Mouse (Mus musculus): ENCODE measurements around the gene Nhs. TPM values are rescaled to one million over a fixed set of nuclear protein-coding genes. Genes with fewer than 3 reads are reported as not detected.

Gene Nhs
- polyA plus RNA-seq, 1 experiment from 2014 or later, result 0.95 TPM

GRCm38 (mm10) chrX:161926683-161927053, 232.9 kb downstream of the Nhs start:
- no peak overlapping the region for H3K4me2 ChIP-seq
- H3K27ac ChIP-seq (replicated peaks), result 0 out of 2 replicates have a peak overlapping the region, but pooled peaks have one; percentile 53
- no peaks in the 10 kb centered on the region for H3K9me3 ChIP-seq
- no peak; the same call in 1 of the 2 replicates for ATAC-seq (ENCODE audit: extremely low read depth, insufficient number of reproducible peaks, low FRiP score, low TSS enrichment)
- no peak overlapping the region for H3K4me3 ChIP-seq
- no peak overlapping the region for H3K9ac ChIP-seq
- no peaks in the 10 kb centered on the region for H3K36me3 ChIP-seq
- peaks cover 50% of the 10 kb centered on the region for H3K27me3 ChIP-seq (replicated peaks)
- peaks cover 9% of the 10 kb centered on the region; the same call in 1 of the 2 replicates for H3K4me1 ChIP-seq

- WGBS, result 23% methylated on average over 6 of the region's 6 CpGs
- Histone ChIP-seq H3K27ac (replicated peaks) (peak overlapping the region; percentile 53; the same call in 1 of the 2 replicates), H3K9ac (no peak overlapping the region), H3K4me3 (no peak overlapping the region), H3K36me3 (no peaks in the 10 kb centered on the region), H3K27me3 (replicated peaks) (peaks cover 50% of the 10 kb centered on the region), H3K9me3 (no peaks in the 10 kb centered on the region), H3K4me2 (peak overlapping the region; percentile 7; the same call in 1 of the 2 replicates), H3K4me1 (peaks cover 9% of the 10 kb centered on the region; the same call in 1 of the 2 replicates)
- ATAC-seq (ENCODE audit: extremely low read depth, insufficient number of reproducible peaks, low FRiP score, low TSS enrichment), result no peak
These were observed 233.4 kb downstream of the Nhs start for GRCm38 (mm10) chrX:161925973-161926682.

GRCm38 (mm10) chrX:161922655-161923054, 236.9 kb downstream of the Nhs start:
- WGBS, result 72% methylated on average over 2 of the region's 2 CpGs
- ATAC-seq (ENCODE audit: extremely low read depth, insufficient number of reproducible peaks, low FRiP score, low TSS enrichment), result no peak

GRCm38 (mm10) chrX:161921581-161921980, 237.9 kb downstream of the Nhs start:
- H3K27me3 ChIP-seq (replicated peaks), result peaks cover 62% of the 10 kb centered on the region
- no peaks in the 10 kb centered on the region for H3K36me3 ChIP-seq
- H3K9me3 ChIP-seq, result no peaks in the 10 kb centered on the region
- no peak overlapping the region for H3K27ac ChIP-seq (replicated peaks)
- no peak overlapping the region for H3K4me3 ChIP-seq
- H3K4me2 ChIP-seq, result no peak overlapping the region
- no peak overlapping the region for H3K9ac ChIP-seq
- H3K4me1 ChIP-seq, result peaks cover 7% of the 10 kb centered on the region; the same call in 1 of the 2 replicates
- no peak for ATAC-seq (ENCODE audit: extremely low read depth, insufficient number of reproducible peaks, low FRiP score, low TSS enrichment)
- 33% methylated on average over 1 of the region's 1 CpGs for WGBS

More at GRCm38 (mm10) chrX:161922655-161923054, 236.9 kb downstream of the Nhs start:
- Histone ChIP-seq H3K27ac (replicated peaks) (no peak overlapping the region), H3K36me3 (no peaks in the 10 kb centered on the region), H3K4me3 (no peak overlapping the region), H3K4me1 (peaks cover 9% of the 10 kb centered on the region; the same call in 1 of the 2 replicates), H3K27me3 (replicated peaks) (peaks cover 60% of the 10 kb centered on the region), H3K9ac (no peak overlapping the region), H3K9me3 (no peaks in the 10 kb centered on the region), H3K4me2 (no peak overlapping the region)

GRCm38 (mm10) chrX:161909963-161910362, 249.6 kb downstream of the Nhs start:
- Histone ChIP-seq H3K27me3 (replicated peaks) (peaks cover 89% of the 10 kb centered on the region), H3K4me3 (no peak overlapping the region), H3K27ac (replicated peaks) (no peak overlapping the region), H3K4me1 (peaks cover 13% of the 10 kb centered on the region), H3K36me3 (no peaks in the 10 kb centered on the region), H3K9me3 (no peaks in the 10 kb centered on the region), H3K9ac (no peak overlapping the region), H3K4me2 (no peak overlapping the region)
- no peak for ATAC-seq (ENCODE audit: extremely low read depth, insufficient number of reproducible peaks, low FRiP score, low TSS enrichment)
- 55% methylated on average over 4 of the region's 4 CpGs for WGBS

GRCm38 (mm10) chrX:161908652-161909403, 250.7 kb downstream of the Nhs start:
- Histone ChIP-seq H3K27ac (replicated peaks) (no peak overlapping the region), H3K4me1 (peaks cover 13% of the 10 kb centered on the region), H3K27me3 (replicated peaks) (peaks cover 83% of the 10 kb centered on the region), H3K9ac (peak overlapping the region; percentile 61), H3K4me2 (peak overlapping the region; percentile 86), H3K9me3 (no peaks in the 10 kb centered on the region), H3K36me3 (no peaks in the 10 kb centered on the region), H3K4me3 (peak overlapping the region; percentile 56)
- ATAC-seq (ENCODE audit: extremely low read depth, insufficient number of reproducible peaks, low FRiP score, low TSS enrichment), result no peak
- WGBS, result 16% methylated on average over 47 of the region's 48 CpGs

- Histone ChIP-seq H3K27ac (replicated peaks) (no peak overlapping the region), H3K4me1 (peaks cover 13% of the 10 kb centered on the region), H3K4me2 (peak overlapping the region; percentile 86), H3K4me3 (peak overlapping the region; percentile 56), H3K9ac (peak overlapping the region; percentile 61), H3K36me3 (no peaks in the 10 kb centered on the region), H3K9me3 (no peaks in the 10 kb centered on the region), H3K27me3 (replicated peaks) (peaks cover 75% of the 10 kb centered on the region)
- WGBS, result 12% methylated on average over 52 of the region's 53 CpGs
- no peak for ATAC-seq (ENCODE audit: extremely low read depth, insufficient number of reproducible peaks, low FRiP score, low TSS enrichment)
These were observed 251.6 kb downstream of the Nhs start for GRCm38 (mm10) chrX:161907595-161908592.

- ATAC-seq (ENCODE audit: extremely low read depth, insufficient number of reproducible peaks, low FRiP score, low TSS enrichment), result no peak
- H3K27ac ChIP-seq (replicated peaks), result no peak overlapping the region
- no peaks in the 10 kb centered on the region for H3K9me3 ChIP-seq
- 46% methylated on average over 2 of the region's 2 CpGs for WGBS
- no peak overlapping the region for H3K9ac ChIP-seq
- no peak overlapping the region for H3K4me2 ChIP-seq
- no peak overlapping the region for H3K4me3 ChIP-seq
- peaks cover 13% of the 10 kb centered on the region for H3K27me3 ChIP-seq (replicated peaks)
- no peaks in the 10 kb centered on the region for H3K4me1 ChIP-seq
- H3K36me3 ChIP-seq, result no peaks in the 10 kb centered on the region
These were observed 265.1 kb downstream of the Nhs start for GRCm38 (mm10) chrX:161894442-161894841.

- Histone ChIP-seq H3K36me3 (no peaks in the 10 kb centered on the region), H3K9me3 (no peaks in the 10 kb centered on the region), H3K4me3 (no peak overlapping the region), H3K27me3 (replicated peaks) (no peaks in the 10 kb centered on the region), H3K27ac (replicated peaks) (no peak overlapping the region), H3K4me1 (no peaks in the 10 kb centered on the region), H3K4me2 (no peak overlapping the region), H3K9ac (no peak overlapping the region)
- ATAC-seq (ENCODE audit: extremely low read depth, insufficient number of reproducible peaks, low FRiP score, low TSS enrichment), result no peak
- WGBS, result 80% methylated on average over 3 of the region's 3 CpGs
These were observed 275.9 kb downstream of the Nhs start for GRCm38 (mm10) chrX:161883661-161884060.

- H3K9me3 ChIP-seq, result no peaks in the 10 kb centered on the region
- WGBS, result 88% methylated on average over 1 of the region's 1 CpGs
- H3K9ac ChIP-seq, result no peak overlapping the region
- no peak overlapping the region for H3K4me2 ChIP-seq
- H3K27me3 ChIP-seq (replicated peaks), result no peaks in the 10 kb centered on the region; the same call in 1 of the 2 replicates
- H3K4me3 ChIP-seq, result no peak overlapping the region
- no peaks in the 10 kb centered on the region for H3K36me3 ChIP-seq
- H3K4me1 ChIP-seq, result no peaks in the 10 kb centered on the region
- no peak overlapping the region for H3K27ac ChIP-seq (replicated peaks)
- no peak for ATAC-seq (ENCODE audit: extremely low read depth, insufficient number of reproducible peaks, low FRiP score, low TSS enrichment)
These were observed 282.4 kb downstream of the Nhs start for GRCm38 (mm10) chrX:161877123-161877522.

GRCm38 (mm10) chrX:161873511-161873910, 286.0 kb downstream of the Nhs start:
- no peak overlapping the region for H3K4me3 ChIP-seq
- H3K4me2 ChIP-seq, result no peak overlapping the region
- H3K27ac ChIP-seq (replicated peaks), result no peak overlapping the region
- H3K4me1 ChIP-seq, result no peaks in the 10 kb centered on the region
- no peak overlapping the region for H3K9ac ChIP-seq
- no peak for ATAC-seq (ENCODE audit: extremely low read depth, insufficient number of reproducible peaks, low FRiP score, low TSS enrichment)
- H3K36me3 ChIP-seq, result no peaks in the 10 kb centered on the region
- no peaks in the 10 kb centered on the region for H3K9me3 ChIP-seq
- no peaks in the 10 kb centered on the region; the same call in 1 of the 2 replicates for H3K27me3 ChIP-seq (replicated peaks)

Measured in heart, embryonic 13.5 days (tissue).